Mouse (Mus musculus) spleen, embryonic (tissue): ENCODE measurements at regions not wholly inside any gene's neighbourhood (a gene's known extent, or its start where the extent isn't known, plus 50 kb on each side); places are given as distances from the start of the nearest gene placed in this dataset.

Experiments
- CTCF ChIA-PET: fragments of 350-600 bp; sonication (Branson Sonifier 250); formaldehyde crosslinking; loops from one replicate; lab custom pipeline; 2022; lab: Charles Lee

DNA sequence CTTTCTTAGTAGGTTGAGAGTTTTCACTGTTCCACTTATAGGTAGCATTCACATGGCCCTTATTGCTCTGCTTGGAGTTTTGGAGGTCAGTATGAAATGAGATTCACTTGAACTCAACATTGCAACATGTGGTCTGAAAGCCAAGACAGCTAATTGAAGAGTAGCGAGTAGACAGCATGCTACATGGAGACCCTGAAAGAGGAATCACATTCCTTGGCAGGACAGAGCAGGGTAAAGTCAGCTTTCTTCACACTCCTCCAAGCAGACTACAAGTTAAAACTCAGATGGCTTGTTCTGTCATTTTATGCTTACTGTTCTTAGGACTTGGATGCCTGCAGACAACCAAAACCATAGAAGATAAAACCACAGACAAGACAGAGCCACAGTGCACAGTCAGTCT lies 91.1 kb upstream of the Rnd3 start:
- CTCF ChIA-PET, result no interaction called here

DNA sequence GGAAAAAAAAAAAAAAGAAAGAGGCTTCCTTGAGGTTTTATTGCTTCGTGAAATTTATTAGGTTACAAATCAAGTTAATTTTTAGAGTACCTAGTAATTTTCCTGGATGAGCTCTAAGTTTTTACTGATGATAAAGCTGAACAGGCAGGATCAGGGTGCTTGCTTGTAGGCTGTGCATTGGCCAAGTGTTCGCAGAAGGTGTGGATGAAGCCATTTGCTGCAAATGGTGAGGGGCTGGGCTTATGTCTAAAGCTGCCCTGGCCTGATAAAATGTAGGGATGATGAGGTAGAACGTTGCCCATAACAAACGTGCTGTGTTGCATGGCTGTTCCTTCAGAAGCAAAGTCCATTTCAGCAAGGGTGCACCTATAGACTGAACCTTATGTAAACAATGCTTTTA lies 90.1 kb upstream of the Rnd3 start:
- CTCF ChIA-PET, result no interaction called here

GRCm38 (mm10) chr2:51238131-51238931 lies 89.4 kb upstream of the Rnd3 start:
- CTCF ChIA-PET, result no interaction called here

- CTCF ChIA-PET, result no interaction called here
Observed at GRCm38 (mm10) chr2:51237451-51237850, 88.5 kb upstream of the Rnd3 start.

DNA sequence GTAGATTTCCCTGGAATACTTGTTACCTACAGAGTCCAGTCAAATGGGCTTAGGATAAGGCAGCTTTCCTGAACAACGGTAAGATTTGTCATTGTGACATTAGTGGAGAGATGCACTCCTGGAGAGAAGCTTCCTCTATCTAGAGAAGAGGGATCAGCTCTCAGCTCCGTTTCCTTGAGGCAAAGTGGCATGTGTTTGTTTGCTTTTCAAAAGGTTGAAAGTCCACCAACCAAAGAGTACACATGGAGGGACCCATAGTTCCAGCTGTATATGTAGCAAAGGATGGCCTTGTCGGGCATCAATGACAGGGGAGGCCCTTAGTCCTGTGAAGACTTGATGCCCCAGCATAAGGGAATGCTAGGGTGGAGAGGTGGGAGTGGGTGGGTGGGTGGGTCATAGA lies 87.9 kb upstream of the Rnd3 start:
- CTCF ChIA-PET, result no interaction called here

DNA sequence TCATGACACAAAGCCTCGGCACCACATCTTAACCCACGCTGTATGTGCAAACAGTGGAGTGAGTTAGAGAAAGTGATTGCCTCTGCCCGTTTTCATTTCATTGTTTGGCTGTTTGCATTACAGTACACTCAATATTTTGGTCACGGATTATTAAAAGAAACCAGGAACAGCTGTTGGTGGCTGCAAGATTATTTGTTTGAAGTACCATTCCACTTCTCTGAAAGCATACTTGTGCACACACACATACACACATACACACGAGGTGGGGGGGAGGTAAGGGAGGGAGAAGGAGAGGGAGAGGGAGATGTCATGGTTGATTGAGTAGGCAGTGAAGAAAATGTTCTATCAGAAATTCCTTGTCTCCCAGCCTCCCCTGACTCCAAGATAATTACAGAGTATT lies 85.5 kb upstream of the Rnd3 start:
- CTCF ChIA-PET, result no interaction called here

DNA sequence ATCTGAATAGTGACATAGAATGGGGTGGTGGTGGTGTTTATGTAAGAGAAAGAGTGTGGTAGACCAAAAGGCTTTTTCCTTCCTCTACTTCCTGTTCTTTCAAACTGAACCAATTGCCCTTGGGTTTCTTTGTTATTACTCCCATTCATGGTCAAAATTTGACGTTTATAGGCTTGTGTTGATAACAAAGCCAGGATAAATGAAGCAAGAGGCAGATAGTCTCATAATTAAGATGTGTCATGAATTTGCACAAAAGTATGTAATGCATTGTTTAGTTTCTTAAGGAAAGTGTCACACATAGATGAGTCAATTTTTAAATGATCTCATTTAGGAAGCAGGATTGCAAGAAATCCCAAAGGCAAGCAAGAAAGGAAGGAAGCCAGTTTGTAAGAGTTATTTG lies 73.9 kb upstream of the Rnd3 start:
- CTCF ChIA-PET, result no interaction called here

DNA sequence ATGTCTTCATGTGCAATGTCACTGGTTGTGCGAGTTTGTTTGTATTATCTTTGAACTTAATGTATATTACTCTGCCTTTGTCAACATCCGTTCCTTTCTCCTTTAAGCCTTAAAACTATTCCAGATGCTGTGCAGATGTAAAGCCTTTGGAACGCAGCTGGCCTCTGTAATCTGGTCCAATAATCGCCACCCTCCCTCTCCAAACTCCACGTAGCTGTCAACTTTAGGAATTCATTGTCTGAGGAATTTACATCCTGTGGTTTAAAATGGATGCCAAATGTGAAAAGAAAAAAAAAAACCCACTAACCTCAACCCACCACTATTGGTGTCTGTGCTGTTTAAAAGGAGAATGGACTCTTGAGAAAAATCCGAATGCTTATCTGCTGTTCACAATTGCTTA lies 70.8 kb upstream of the Rnd3 start:
- CTCF ChIA-PET, result no interaction called here

DNA sequence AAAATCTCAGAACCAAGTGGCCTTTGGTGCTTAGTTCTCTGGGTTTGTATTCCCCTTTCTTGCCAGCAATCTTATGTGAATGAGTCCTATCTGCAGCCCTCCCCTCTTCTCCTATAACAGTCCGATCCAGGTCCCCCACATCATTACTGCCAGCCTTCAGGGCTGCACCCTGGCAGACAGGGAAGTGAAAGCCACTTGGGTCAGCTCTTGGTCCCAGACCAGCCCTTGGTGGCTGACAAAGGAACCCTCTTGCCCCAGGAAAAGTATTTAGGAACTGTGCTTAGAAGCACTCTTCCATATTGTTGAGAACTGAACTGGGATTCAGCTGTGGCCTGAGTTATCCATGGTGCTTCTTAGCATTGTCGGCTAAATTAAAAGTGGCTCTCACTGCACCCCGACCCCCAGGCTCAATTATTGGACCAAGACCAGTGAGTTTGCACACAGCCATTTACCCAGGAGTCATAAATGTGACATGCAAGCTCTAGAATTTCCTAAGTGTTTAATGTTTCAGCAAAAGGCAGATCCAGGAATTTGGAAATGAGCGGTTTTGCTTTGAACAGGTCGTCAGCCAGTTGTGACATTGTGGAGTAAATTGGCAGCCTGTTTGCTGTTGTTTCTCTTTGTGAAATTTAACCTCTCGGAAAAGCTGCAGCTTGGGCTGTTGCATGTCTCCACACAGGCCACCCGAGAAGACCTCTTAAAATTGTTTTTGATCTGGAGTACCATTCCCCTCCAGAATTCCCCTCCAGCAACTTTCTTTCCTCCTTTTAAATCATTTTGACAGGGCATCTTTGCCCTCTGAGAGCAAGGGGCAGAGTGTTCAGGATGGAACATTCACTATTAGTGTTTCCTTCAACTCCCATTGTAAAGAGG lies 58.5 kb upstream of the Rnd3 start:
- CTCF ChIA-PET, result no interaction called here

DNA sequence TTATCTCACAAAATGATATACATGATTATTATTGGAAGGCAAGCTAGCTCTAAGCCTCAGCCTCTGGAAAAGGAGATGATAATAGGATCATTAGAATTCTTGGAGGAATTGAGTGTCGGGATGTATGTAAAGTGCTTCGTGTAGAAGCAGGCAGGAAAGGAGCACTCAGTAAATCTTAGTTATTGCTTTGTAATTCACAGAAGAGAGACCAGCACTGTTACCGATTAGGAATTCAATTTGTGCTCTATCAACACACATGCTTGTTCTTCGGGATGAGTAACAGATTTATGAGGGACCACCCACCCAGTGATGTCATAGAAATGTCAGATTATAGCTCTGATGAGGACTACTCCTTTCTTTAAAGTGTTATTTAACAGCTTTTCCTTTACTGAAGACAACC lies 57.4 kb upstream of the Rnd3 start:
- CTCF ChIA-PET, result no interaction called here
